Mouse (Mus musculus) frontal cortex, postnatal 36 days (tissue): ENCODE data around the gene Ugt2b1.
"Not testable (repeated sequence)": the region's sequence is repeated elsewhere in the genome, so short reads cannot be mapped to it uniquely, and the experiment has no call there.

Experiments
- DNase-seq, 2 experiments: peaks; one replicate each; pipeline ENCODE4 v3.0.0; 2022; ENCODE audit warnings: low spot score in 2 of 2

Gene Ugt2b1

GRCm38 (mm10) chr5:86926426-86926825 is at the start of gene Ugt2b1:
TSS of gene Ugt2b1 (minus strand) at chr5:86926530.
- DNase-seq = no peak

- DNase-seq = not testable (repeated sequence)
These were observed 40.9 kb upstream of the Ugt2b1 start for GRCm38 (mm10) chr5:86967271-86967670.

GRCm38 (mm10) chr5:86962849-86963248 is 36.5 kb upstream of the Ugt2b1 start:
- not testable (repeated sequence) for DNase-seq

- DNase-seq = no peak
These were observed 35.4 kb upstream of the Ugt2b1 start for GRCm38 (mm10) chr5:86961587-86962358.

GRCm38 (mm10) chr5:86960504-86960903 is 34.2 kb upstream of the Ugt2b1 start:
- no peak for DNase-seq

- DNase-seq = no peak
These were observed 15.8 kb upstream of the Ugt2b1 start for GRCm38 (mm10) chr5:86942111-86942510.

GRCm38 (mm10) chr5:86920661-86921233 is 5.6 kb downstream of the Ugt2b1 start:
- DNase-seq = no peak

GRCm38 (mm10) chr5:86911357-86912099 is 14.8 kb downstream of the Ugt2b1 start:
- no peak for DNase-seq

GRCm38 (mm10) chr5:86910770-86911169 is 15.6 kb downstream of the Ugt2b1 start:
- DNase-seq = no peak

GRCm38 (mm10) chr5:86906758-86907157 is 19.6 kb downstream of the Ugt2b1 start, which contains the start of gene Ugt2b34:
TSS of gene Ugt2b34 (minus strand) at chr5:86906937.
- DNase-seq = no peak

- DNase-seq = no peak
These were observed 36.4 kb downstream of the Ugt2b1 start for GRCm38 (mm10) chr5:86889933-86890332.

- no peak for DNase-seq
These were observed 37.9 kb downstream of the Ugt2b1 start for GRCm38 (mm10) chr5:86888420-86888819.

- DNase-seq = no peak
These were observed 39.2 kb downstream of the Ugt2b1 start for GRCm38 (mm10) chr5:86887081-86887480.

- peak in 1 of 2 experiments; percentile 11 for DNase-seq
These were observed 39.7 kb downstream of the Ugt2b1 start for GRCm38 (mm10) chr5:86886620-86887019.

- no peak for DNase-seq
These were observed 54.5 kb downstream of the Ugt2b1 start for GRCm38 (mm10) chr5:86871877-86872276.
